Mouse (Mus musculus): ENCODE results near the gene Spout1.
"Not testable (repeated sequence)": the region's sequence is repeated elsewhere in the genome, so short reads cannot be mapped to it uniquely, and the experiment has no call there.

Spout1 gene

GRCm38 (mm10) chr2:30176561-30176960, 1.7 kb downstream of the Spout1 start:
- DNase-seq = peak; percentile 53

- DNase-seq = peak; percentile 27
These were observed 2.4 kb downstream of the Spout1 start for GRCm38 (mm10) chr2:30175897-30176296.

DNA sequence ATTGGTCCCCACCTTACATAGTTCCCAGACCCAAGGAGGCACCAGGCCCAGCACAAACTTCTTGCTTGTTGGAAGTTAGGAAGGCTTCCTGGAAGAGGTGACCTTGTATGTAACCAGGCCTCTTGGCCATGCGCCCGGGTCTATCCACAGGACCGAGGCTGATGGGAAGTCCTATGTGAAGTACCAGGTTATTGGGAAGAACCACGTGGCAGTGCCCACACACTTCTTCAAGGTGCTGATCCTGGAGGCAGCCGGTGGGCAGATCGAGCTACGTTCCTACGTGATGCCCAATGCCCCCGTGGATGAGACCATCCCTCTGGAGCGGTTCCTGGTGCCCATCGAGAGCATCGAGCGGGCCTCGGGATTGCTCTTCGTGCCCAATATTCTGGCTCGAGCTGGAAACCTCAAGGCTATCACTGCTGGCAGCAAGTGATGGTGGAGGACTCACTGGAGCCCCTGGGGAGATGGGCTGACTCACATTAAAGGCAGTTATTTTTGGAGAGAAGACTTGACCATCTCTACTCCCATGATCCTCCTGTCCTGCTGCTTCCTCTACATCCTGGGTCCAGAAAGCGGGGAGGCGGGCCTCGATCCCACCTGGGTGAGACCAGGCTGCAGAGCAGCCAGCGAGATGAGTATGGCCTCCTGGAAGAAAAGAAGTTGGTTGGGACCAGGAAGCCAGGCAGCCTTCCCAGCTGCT, 4.6 kb downstream of the Spout1 start:
- DNase-seq = peak; percentile 52

GRCm38 (mm10) chr2:30171997-30172382, 6.3 kb downstream of the Spout1 start:
- DNase-seq = no peak

GRCm38 (mm10) chr2:30171371-30171996, 6.8 kb downstream of the Spout1 start, which contains the start of gene Endog:
Endog (plus strand) TSS chr2:30171493.
- DNase-seq = peak; percentile 95

DNA sequence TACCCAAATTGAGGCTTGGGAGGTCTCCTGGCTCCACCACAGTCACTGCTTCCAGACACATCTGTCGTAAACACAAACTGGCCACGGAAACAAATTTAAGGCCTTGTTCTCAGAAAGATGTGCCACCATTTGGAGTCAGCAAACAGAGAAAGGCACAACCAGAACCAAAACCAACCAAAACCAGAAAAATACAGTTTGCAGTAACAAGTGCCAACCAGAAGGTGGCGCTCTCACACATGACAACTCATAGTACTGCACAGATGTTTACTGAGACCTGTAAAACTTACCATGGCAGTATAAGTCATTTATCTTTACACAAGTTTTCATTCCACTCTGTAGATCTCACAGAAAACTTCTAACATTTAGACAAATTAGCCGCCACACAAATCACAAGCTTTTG, 11.6 kb downstream of the Spout1 start:
- no peak for DNase-seq

DNA sequence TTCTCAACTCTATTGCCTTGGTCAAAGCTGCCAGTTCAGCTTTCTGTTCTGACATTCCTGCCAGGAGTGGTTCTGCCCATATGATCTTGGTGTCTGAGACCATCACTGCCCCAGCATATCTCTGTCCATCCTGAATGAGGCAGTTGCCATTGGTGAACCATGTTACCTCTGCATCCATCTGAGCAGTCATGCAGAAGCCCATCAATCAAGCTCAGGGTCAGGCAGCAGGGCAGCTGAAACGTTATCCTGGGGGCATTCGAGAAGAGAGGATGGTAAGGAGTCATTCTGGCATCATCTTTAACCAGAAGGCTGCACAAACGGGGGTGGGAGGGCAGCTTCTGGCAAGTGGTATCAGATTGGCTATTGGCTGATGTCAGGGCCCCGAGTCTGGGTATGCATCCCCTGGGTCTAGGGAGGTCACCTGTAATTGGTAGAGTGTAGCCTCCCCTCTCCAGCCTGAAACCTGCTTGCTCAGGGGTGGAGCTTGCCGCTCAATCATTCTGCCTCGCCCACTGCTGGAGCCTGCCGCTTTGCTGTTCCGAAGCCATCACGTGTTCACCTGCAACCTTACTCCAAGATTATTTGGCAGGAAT, 13.8 kb downstream of the Spout1 start:
- no peak for DNase-seq

GRCm38 (mm10) chr2:30161809-30162208, 16.4 kb downstream of the Spout1 start:
- DNase-seq = no peak

DNA sequence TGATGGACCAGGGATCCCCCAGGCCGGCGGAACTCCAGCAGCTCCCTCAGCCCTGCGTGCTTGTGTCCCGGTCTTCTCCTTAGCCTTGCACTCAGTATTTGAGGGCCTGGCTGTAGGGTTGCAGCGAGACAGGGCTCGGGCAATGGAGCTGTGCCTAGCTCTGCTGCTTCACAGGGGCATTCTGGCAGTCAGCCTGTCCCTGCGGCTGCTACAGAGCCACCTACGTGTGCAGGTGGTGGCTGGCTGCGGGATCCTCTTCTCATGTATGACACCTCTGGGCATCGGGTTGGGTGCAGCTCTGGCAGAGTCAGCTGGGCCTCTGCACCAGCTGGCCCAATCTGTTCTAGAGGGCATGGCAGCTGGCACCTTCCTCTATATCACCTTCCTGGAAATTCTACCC, 18.4 kb downstream of the Spout1 start:
- not testable (repeated sequence) for DNase-seq

- DNase-seq = no peak
These were observed 25.6 kb downstream of the Spout1 start for GRCm38 (mm10) chr2:30152616-30153015.

- DNase-seq = no peak
These were observed 26.4 kb downstream of the Spout1 start for GRCm38 (mm10) chr2:30151840-30152239.

DNA sequence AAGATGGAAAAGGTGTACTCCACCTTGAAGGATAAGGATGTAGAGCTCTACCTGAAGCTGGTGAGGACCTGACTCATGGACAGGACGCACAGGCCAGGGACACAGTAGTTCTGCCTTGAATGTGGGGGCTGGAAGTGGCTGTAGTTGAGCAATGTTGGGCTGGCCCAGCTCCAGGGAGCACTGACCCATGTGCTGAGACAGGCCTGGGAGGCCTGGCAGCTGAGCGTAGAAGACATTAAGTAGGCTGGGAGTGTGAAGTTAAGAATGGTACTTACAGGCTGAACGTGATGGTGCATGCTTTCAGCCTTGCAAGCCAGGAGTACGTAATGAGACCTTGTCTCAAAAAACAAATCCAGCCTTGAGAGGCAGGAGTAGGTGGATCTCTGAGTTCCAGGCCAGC, 30.8 kb downstream of the Spout1 start:
- no peak for DNase-seq

- no peak for DNase-seq
These were observed 33.8 kb downstream of the Spout1 start for GRCm38 (mm10) chr2:30144436-30144835.

- DNase-seq = peak; percentile 81
These were observed 38.2 kb downstream of the Spout1 start for GRCm38 (mm10) chr2:30140021-30140420.

DNA sequence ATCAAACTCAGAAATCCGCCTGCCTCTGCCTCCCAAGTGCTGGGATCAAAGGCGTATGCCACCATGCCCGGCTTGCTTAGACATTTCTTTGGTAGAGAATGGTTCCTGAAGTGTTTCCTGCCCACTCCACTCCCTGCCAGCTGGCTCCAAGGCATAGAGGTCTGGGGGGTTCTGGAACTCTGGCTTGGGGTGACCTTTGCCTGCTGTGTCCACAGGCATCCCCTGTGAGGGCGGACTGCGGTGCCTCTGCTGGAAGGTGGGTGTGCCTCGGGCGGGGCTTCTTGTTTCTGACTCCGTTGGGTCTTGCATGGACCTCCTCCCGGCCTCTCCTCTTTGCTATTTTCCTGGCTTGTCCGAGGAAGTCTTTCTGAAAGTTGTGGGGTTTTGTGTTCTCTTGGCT, 41.8 kb downstream of the Spout1 start:
- no peak for DNase-seq

DNA sequence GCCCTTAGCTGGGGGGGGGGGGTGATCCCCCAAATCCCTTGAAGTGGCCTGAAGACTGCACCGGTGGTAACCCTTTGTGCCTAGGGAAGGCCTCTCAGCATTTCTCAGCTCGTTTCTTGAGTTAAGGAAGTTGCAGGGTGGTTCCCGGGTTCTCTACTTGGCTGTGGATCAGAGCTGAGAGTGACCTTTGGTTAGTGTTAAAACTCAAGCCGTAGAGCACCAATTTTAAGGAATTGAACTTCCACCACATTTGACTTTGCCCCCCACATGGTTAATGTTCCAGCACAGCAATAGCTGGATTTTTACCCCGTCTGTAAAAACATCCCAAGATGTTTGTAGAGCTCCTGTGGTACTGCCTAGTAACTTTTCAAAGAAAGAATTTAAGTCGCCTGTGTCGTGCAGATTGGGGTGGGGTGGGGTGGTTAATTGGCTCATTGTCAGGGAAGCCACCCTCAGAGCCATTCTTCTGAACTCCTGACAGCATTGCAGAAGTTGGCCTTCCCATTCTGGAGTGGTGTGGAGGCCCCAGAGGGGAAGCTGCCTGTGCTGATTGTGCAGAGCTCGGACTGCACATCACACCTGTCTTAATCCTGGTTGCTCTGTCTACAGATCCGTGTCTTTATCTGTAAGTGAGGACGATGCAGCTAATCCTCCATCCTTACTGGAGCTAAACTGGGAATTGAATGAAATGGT, 43.2 kb downstream of the Spout1 start:
- no peak for DNase-seq

DNA sequence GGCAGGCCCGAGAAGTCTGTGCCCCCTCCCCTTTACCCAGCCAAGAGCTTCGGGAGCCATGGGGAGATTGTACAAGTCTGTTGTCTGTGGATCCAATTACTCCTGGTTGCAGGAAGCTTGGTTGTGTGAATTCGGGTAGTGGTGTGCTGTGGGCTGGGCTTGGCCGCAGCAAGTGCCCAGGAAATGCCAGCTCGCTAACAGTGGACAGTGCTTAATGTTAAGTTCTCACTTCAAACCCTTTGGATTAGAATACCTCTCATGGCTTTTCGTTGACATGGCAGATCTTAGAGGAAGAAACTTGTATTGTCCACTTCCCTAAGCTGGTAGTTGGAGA, 43.9 kb downstream of the Spout1 start:
- no peak for DNase-seq

DNA sequence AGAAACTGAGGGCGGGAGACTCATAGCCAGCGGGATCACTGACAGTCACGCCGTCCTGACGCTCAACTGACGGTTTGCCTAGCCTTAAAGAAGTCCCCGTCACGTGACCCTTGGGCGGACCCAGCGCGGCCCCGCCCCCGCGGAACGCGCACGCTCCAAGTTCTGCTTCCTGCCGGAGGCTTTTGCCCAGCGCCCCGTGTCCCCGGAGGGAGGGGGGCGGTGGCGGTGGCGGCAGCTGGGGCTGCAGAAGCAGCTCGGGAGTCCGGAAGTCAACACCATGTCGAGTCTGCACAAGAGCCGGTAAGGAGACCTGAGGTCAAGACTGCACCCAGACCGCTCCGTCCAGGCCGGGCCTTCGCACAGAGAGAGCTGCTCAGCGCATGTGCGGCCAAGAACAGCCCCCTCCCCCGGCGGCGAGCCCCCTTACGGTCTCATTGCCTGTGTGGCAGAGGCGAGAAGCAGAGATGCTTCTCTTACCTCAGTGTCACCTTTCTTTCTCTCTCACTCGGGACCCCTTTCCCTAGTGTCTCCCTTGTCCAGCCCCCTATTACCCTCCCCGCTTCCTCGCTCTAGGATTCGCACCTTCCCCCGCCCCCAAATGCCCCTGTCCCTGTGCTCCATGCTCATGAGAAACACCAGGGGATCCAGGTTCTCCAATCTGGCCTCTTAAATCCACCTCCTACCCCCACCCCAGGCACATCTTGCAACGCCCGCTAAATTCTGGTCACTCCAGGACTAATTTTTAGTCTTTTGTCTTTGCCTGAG, 44.5 kb downstream of the Spout1 start, which contains the start of gene Tbc1d13:
Gene Tbc1d13, plus strand, starts transcription at position 134 of the 765 bp plus-strand sequence.
- peak; percentile 96 for DNase-seq

DNA sequence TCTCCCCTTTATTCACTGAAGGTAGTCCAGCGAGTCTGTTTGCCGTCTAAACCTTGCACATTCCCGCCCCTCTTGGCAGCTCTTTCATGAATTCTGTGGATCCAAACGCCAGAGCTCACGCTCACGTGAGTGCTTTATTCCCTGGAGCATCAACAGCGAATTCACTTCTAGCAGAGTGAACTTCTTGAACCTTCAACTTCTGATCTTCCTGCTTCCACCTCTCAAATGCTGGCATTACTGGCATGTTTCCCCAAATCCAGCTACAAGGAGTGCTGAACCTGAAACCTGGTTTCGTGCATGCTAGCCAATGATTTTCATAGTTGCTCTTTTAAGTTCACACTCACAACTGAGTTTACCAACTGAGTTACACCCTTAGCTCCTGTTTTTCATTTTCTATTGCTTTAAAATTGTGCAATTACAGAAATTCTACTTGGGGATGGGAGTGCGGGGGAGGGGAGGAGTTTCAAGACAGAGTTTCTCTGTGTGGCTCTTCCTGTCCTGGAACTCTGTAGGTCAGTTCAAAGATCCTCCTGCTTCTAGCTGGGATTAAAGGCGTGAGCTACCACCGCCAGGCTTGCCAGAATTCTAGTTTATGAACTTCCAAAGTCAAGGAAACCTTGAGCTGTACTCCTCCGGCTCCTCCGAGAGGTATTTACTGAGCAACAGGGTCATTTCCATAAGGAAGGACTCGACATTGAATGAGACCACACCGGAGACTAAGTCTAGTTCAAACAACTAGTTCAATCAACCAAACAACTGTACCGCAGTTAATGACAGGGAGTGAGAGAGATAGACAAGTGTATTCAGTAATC, 45.3 kb downstream of the Spout1 start:
- DNase-seq = no peak

DNA sequence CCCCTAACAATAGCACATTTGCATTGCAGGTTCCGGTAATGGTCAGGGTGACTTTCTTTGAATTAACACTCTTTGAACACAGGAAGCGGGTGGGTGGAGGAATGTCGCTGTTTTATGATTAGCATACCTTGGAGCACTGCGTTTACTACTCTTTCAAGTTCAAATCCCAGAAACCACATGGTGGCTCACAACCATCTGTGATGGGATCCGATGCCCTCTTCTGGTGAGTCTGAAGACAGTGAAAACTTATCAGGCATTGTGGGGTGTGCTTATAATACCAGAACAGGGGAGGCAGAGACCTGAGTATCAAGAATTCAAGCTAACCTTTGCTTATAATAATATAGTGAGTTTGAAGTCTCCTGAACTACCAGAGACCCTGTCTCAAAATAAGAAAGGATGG, 47.0 kb downstream of the Spout1 start:
- DNase-seq = not testable (repeated sequence)

DNA sequence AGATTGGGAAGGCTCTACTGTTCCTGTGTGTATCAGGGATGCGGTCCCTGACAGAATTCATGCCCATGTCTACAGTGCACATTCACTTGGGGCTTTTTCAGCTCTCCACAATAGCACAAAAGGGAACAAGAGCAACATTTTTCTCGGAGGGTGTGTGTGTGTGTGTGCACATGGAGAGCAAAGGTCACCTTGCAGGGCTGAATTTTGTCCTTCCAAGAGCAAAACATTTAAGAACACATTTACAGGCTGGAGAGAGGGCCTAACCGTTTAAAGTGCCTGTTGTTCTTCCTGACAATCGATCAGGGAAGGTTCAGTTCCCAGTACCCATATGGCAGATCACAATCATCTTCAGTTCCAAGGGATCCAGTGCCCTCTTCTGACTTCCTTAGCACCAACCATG, 48.1 kb downstream of the Spout1 start:
- no peak for DNase-seq

GRCm38 (mm10) chr2:30128789-30129188, 49.5 kb downstream of the Spout1 start:
- DNase-seq = no peak
